Mouse (Mus musculus): ENCODE data around the gene Ccser2. TPM values are rescaled to one million over a fixed set of nuclear protein-coding genes. Genes with fewer than 3 reads are reported as not detected.

Ccser2 gene
- polyA plus RNA-seq, 1 experiment from 2014 or later, result 34.2 TPM

- Histone ChIP-seq H3K36me3 (replicated peaks) (no peaks in the 10 kb centered on the region), H3K27ac (replicated peaks) (no peak overlapping the region), H3K9me3 (no peaks in the 10 kb centered on the region), H3K27me3 (replicated peaks; ENCODE audit: low read depth, poor library complexity, severe bottlenecking) (no peaks in the 10 kb centered on the region), H3K4me3 (no peak overlapping the region), H3K4me1 (peaks cover 18% of the 10 kb centered on the region)
- WGBS, result 93% methylated on average over 3 of the region's 3 CpGs
- no peak for DNase-seq (ENCODE audit: low spot score)
Observed at GRCm38 (mm10) chr14:36969861-36970420, 1.4 kb upstream of the Ccser2 start.

- Histone ChIP-seq H3K36me3 (replicated peaks) (no peaks in the 10 kb centered on the region), H3K27me3 (replicated peaks; ENCODE audit: low read depth, poor library complexity, severe bottlenecking) (no peaks in the 10 kb centered on the region), H3K4me1 (peaks cover 22% of the 10 kb centered on the region), H3K27ac (replicated peaks) (peak overlapping the region; percentile 92), H3K9me3 (no peaks in the 10 kb centered on the region), H3K4me3 (peak overlapping the region; percentile 92)
- WGBS, result under 1% methylated on average over 49 of the region's 49 CpGs
- DNase-seq (ENCODE audit: low spot score), result no peak
Observed at GRCm38 (mm10) chr14:36968076-36968627, 425 bp downstream of the Ccser2 start.

DNA sequence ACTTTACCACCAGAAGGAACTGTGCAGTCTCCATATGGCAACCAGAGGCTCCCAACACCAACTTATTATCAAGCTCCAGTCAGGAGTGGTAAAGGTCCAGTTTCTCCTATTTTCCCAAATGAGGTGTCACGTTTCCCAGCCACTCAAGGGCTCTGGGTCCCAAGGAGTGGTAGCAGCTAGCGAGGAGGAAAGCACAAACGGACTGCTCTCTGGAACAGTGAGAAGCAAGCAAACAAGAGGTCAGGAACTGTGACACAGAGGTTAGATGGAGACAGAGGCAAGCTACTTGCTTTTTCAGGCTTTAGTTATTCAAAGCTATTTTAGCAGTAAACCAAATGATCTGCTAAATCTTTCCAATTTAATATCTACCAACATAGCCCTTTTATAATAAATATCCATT lies 3.2 kb downstream of the Ccser2 start:
- Histone ChIP-seq H3K36me3 (replicated peaks) (no peaks in the 10 kb centered on the region), H3K4me3 (no peak overlapping the region), H3K27me3 (replicated peaks; ENCODE audit: low read depth, poor library complexity, severe bottlenecking) (no peaks in the 10 kb centered on the region), H3K9me3 (no peaks in the 10 kb centered on the region), H3K4me1 (peaks cover 22% of the 10 kb centered on the region), H3K27ac (replicated peaks) (no peak overlapping the region)
- DNase-seq (ENCODE audit: low spot score), result peak; percentile 20
- WGBS, result 19% methylated on average over 3 of the region's 3 CpGs

DNA sequence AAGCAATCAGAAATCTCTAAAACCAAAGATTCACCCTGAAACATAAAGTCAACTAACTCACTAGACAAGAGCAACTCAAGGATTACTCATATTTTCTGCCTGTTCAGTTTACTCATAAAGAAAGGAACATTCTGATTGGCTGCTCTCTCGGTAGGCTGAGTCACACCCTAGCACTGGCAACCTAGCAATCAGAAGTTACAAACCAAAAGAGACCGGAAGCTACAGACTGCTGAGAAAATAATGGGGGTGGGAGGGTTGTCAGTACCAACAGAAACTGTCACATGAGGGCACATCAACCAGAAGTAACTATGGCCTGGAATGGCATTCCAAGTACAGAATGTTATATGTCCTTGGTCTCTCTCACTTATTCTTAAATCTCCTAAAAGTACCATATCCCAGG lies 6.1 kb downstream of the Ccser2 start:
- H3K27me3 ChIP-seq (replicated peaks; ENCODE audit: low read depth, poor library complexity, severe bottlenecking), result no peaks in the 10 kb centered on the region
- no peaks in the 10 kb centered on the region for H3K36me3 ChIP-seq (replicated peaks)
- DNase-seq (ENCODE audit: low spot score), result no peak
- no peak overlapping the region for H3K27ac ChIP-seq (replicated peaks)
- H3K9me3 ChIP-seq, result no peaks in the 10 kb centered on the region
- WGBS, result 88% methylated on average over 2 of the region's 2 CpGs
- H3K4me3 ChIP-seq, result no peak overlapping the region
- H3K4me1 ChIP-seq, result peaks cover 14% of the 10 kb centered on the region

DNA sequence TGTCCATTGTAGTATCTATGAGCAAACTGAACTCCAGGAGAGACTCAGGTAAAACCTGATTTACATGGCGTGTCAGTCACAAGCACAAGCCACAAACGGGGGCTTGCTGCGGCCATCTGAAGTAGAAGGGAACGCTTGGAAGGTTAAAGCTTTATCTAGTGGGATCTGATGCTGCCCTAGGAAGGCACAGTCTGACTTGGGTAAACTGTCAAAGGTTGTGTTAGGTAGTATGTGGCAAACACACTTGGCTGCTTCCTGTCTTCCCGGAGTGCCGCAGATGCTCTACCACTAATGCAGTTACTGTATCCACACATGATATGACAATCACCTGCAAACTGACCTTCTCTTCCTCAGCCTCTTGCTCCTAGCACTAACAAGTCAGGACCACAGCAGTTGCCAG lies 10.9 kb downstream of the Ccser2 start:
- Histone ChIP-seq H3K4me1 (0 out of 2 replicates have a peak, but pooled peaks cover 4% of the 10 kb centered on the region), H3K36me3 (replicated peaks) (no peaks in the 10 kb centered on the region), H3K27ac (replicated peaks) (no peak overlapping the region), H3K27me3 (replicated peaks; ENCODE audit: low read depth, poor library complexity, severe bottlenecking) (no peaks in the 10 kb centered on the region), H3K9me3 (no peaks in the 10 kb centered on the region), H3K4me3 (no peak overlapping the region)
- WGBS, result 92% methylated on average over 6 of the region's 6 CpGs
- no peak for DNase-seq (ENCODE audit: low spot score)

GRCm38 (mm10) chr14:36957261-36957660 lies 11.3 kb downstream of the Ccser2 start:
- WGBS, result 66% methylated on average over 6 of the region's 6 CpGs
- Histone ChIP-seq H3K4me1 (0 out of 2 replicates have a peak, but pooled peaks cover 4% of the 10 kb centered on the region), H3K27me3 (replicated peaks; ENCODE audit: low read depth, poor library complexity, severe bottlenecking) (no peaks in the 10 kb centered on the region), H3K36me3 (replicated peaks) (no peaks in the 10 kb centered on the region), H3K9me3 (no peaks in the 10 kb centered on the region), H3K27ac (replicated peaks) (no peak overlapping the region), H3K4me3 (no peak overlapping the region)
- no peak for DNase-seq (ENCODE audit: low spot score)

DNA sequence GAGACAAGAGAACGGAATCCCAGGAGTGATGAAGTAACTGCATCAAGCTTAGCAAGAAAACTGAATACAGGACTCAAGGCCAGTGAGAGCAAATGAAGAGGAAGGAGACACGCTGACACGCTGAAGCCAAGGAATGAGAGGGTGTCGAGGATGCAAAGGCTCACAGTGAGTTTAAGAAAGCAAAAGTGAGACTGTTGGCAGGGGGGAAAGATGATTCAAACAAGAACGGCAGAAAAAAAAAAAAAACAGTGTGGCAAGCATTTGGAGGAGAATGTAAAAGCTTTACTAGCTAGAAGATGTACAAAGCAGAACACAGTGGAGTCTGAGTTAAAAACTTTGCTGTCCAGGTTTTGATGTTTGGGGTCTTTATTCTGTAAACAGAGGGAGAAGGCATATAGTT lies 11.9 kb downstream of the Ccser2 start:
- H3K36me3 ChIP-seq (replicated peaks), result no peaks in the 10 kb centered on the region
- H3K4me1 ChIP-seq, result 0 out of 2 replicates have a peak, but pooled peaks cover 4% of the 10 kb centered on the region
- no peak overlapping the region for H3K4me3 ChIP-seq
- no peak overlapping the region for H3K27ac ChIP-seq (replicated peaks)
- no peak for DNase-seq (ENCODE audit: low spot score)
- 72% methylated on average over 5 of the region's 5 CpGs for WGBS
- no peaks in the 10 kb centered on the region for H3K9me3 ChIP-seq
- no peaks in the 10 kb centered on the region for H3K27me3 ChIP-seq (replicated peaks; ENCODE audit: low read depth, poor library complexity, severe bottlenecking)

GRCm38 (mm10) chr14:36952687-36953426 lies 15.7 kb downstream of the Ccser2 start:
- H3K36me3 ChIP-seq (replicated peaks), result peaks cover 6% of the 10 kb centered on the region; the same call in 1 of the 2 replicates
- H3K27ac ChIP-seq (replicated peaks), result no peak overlapping the region
- 0 out of 2 replicates have a peak, but pooled peaks cover 4% of the 10 kb centered on the region for H3K4me1 ChIP-seq
- 90% methylated on average over 10 of the region's 10 CpGs for WGBS
- no peaks in the 10 kb centered on the region for H3K27me3 ChIP-seq (replicated peaks; ENCODE audit: low read depth, poor library complexity, severe bottlenecking)
- H3K9me3 ChIP-seq, result no peaks in the 10 kb centered on the region
- H3K4me3 ChIP-seq, result no peak overlapping the region
- no peak for DNase-seq (ENCODE audit: low spot score)

GRCm38 (mm10) chr14:36952142-36952541 lies 16.4 kb downstream of the Ccser2 start:
- DNase-seq (ENCODE audit: low spot score), result peak; percentile 21
- Histone ChIP-seq H3K36me3 (replicated peaks) (peaks cover 6% of the 10 kb centered on the region; the same call in 1 of the 2 replicates), H3K9me3 (no peaks in the 10 kb centered on the region), H3K27ac (replicated peaks) (no peak overlapping the region), H3K4me1 (no peaks in the 10 kb centered on the region), H3K27me3 (replicated peaks; ENCODE audit: low read depth, poor library complexity, severe bottlenecking) (no peaks in the 10 kb centered on the region), H3K4me3 (no peak overlapping the region)
- WGBS, result 42% methylated on average over 2 of the region's 2 CpGs

GRCm38 (mm10) chr14:36942716-36943115 lies 25.9 kb downstream of the Ccser2 start:
- peaks cover 23% of the 10 kb centered on the region for H3K36me3 ChIP-seq (replicated peaks)
- WGBS, result 59% methylated on average over 5 of the region's 5 CpGs
- H3K27me3 ChIP-seq (replicated peaks; ENCODE audit: low read depth, poor library complexity, severe bottlenecking), result no peaks in the 10 kb centered on the region
- H3K27ac ChIP-seq (replicated peaks), result no peak overlapping the region
- no peaks in the 10 kb centered on the region for H3K9me3 ChIP-seq
- H3K4me1 ChIP-seq, result no peaks in the 10 kb centered on the region
- no peak overlapping the region for H3K4me3 ChIP-seq
- no peak for DNase-seq (ENCODE audit: low spot score)

DNA sequence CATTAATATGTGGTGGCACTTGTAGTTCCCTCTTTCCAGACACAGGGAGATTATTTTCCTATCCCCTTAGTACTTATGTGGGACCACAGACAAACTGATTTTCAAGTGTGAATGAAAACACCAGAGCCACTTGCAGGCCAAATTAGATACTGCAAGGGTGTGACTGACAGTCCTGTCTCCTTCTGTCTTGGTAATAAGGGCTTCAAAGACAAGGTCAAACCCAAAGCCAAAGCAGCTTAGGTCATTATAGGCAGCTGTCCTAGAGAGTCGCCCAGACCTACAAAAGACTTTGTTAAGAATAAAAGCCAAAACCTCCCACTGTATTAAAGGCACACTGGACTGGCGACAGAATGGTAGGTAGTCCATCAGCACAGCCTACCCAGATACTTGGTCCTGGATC lies 30.6 kb downstream of the Ccser2 start:
- H3K4me3 ChIP-seq, result no peak overlapping the region
- no peaks in the 10 kb centered on the region for H3K27me3 ChIP-seq (replicated peaks; ENCODE audit: low read depth, poor library complexity, severe bottlenecking)
- no peak overlapping the region for H3K27ac ChIP-seq (replicated peaks)
- DNase-seq (ENCODE audit: low spot score), result no peak
- no peaks in the 10 kb centered on the region for H3K4me1 ChIP-seq
- no peaks in the 10 kb centered on the region for H3K9me3 ChIP-seq
- H3K36me3 ChIP-seq (replicated peaks), result peaks cover 28% of the 10 kb centered on the region
- 77% methylated on average over 2 of the region's 2 CpGs for WGBS

DNA sequence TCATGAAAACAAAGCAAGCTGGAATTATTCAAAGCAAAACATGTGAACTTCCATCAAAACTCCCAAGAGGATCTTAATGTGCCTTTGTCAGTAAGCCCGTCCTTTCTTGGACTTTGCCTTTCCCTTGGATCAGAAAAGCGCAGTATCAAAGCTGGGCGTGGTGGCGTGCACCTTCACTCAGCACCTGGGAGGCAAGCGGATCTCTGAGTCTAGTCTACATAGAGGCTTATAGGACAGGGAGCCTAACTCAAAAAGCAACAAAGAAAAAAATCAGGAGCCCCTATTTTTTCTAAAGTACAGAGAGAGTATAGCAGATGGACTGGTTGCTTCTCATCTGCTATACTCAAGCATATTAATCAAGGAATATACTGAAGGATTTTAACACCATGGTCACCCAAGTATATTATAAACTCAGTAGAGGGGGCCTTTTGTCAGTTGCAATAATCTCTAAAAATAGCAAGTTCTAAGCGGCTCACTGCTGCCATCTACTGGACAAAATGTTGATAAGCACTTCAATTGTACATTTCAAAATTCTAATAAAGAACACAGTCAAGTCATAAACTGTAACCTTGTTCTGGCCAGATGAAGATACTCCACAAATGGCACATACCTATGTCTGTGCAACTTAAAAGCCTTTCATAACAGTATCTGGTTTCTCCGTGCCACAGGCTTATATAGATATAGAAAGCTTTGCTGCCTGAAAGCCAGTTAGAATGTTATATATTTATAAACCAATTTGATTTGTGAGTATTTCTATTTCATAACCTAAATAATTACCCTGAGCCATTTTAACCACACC lies 31.3 kb downstream of the Ccser2 start:
- no peak overlapping the region for H3K4me3 ChIP-seq
- DNase-seq (ENCODE audit: low spot score), result peak; percentile 38
- H3K9me3 ChIP-seq, result no peaks in the 10 kb centered on the region
- H3K36me3 ChIP-seq (replicated peaks), result peaks cover 28% of the 10 kb centered on the region
- 73% methylated on average over 7 of the region's 7 CpGs for WGBS
- no peaks in the 10 kb centered on the region for H3K4me1 ChIP-seq
- H3K27me3 ChIP-seq (replicated peaks; ENCODE audit: low read depth, poor library complexity, severe bottlenecking), result no peaks in the 10 kb centered on the region
- no peak overlapping the region for H3K27ac ChIP-seq (replicated peaks)

Measured in embryonic facial prominence, embryonic 10.5 days (tissue).